Mouse (Mus musculus) lung, adult 2 months (tissue): Measurements from ENCODE around the gene Hip1r.

Experiments used
- CTCF ChIP-seq: fragments of 200-500 bp; IDR thresholded peaks from 2 replicates; pipeline ENCODE4 v1.5.1; 2011; ENCODE audit warnings: mild to moderate bottlenecking, low read length, control low read depth; ENCODE audit not compliant: insufficient read depth
- POLR2A ChIP-seq: fragments of 200-500 bp; IDR thresholded peaks from 2 replicates; pipeline ENCODE4 v1.6.1; 2011; ENCODE audit warnings: low read depth, mild to moderate bottlenecking, control low read depth, low read length, borderline replicate concordance; ENCODE audit errors: extremely low read depth

DNA sequence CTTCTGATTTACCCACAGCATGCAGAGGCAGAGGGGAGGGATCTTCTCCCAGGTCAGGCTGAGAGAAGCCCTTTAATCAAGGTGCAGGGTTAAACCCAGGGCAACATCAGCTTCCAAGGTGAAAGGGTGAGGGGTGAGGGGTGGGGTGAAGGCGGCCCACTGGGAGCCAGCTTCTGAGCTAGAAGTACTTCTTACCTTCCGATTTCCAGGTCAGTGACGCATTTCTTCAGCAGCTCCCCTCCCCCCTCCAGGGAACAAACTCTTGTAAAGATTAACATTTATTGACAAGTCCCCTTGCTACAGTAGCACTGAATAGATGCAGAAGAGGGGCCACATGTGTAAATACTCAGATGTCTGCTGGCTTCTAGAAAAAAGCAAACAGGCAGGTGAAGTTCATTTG is 3.8 kb downstream of the Hip1r start:
- no peak for TF ChIP-seq POLR2A
- TF ChIP-seq CTCF = no peak
